Mouse (Mus musculus) limb, embryonic 15.5 days (tissue): ENCODE results near the gene Nfia. TPM values are rescaled to one million over a fixed set of nuclear protein-coding genes. Genes with fewer than 3 reads are reported as not detected.
A peak's percentile ranks its signal among the peaks of the same experiment; 100 is the strongest.

Source experiments
- ATAC-seq: fragments of 200-750 bp; cut with Nextera tagmentation; 2 replicates; pipeline ENCODE4 v1.8.0; 2017; ENCODE audit warnings: low read depth, moderate TSS enrichment; ENCODE audit not compliant: insufficient number of reproducible peaks, low FRiP score, low TSS enrichment
- H3K27ac ChIP-seq: fragments of 300-500 bp; sonication (generic); 2 replicates; pipeline ENCODE4 v1.5.1; 2015; ENCODE audit warnings: moderate library complexity, mild to moderate bottlenecking, inconsistent platforms
- H3K27me3 ChIP-seq: fragments of 300-500 bp; sonication (generic); 2 replicates; pipeline ENCODE4 v1.6.1; 2015; ENCODE audit warnings: inconsistent platforms
- H3K36me3 ChIP-seq: fragments of 300-500 bp; sonication (generic); 2 replicates; pipeline ENCODE4 v1.6.1; 2015; ENCODE audit warnings: inconsistent platforms
- H3K4me1 ChIP-seq: fragments of 300-500 bp; sonication (generic); 2 replicates; pipeline ENCODE4 v1.6.1; 2015; ENCODE audit warnings: inconsistent platforms
- H3K4me2 ChIP-seq: fragments of 300-500 bp; sonication (generic); 2 replicates; pipeline ENCODE4 v1.6.1; 2015; ENCODE audit warnings: mild to moderate bottlenecking, inconsistent platforms
- H3K4me3 ChIP-seq: fragments of 300-500 bp; sonication (generic); 2 replicates; pipeline ENCODE4 v1.5.1; 2015; ENCODE audit warnings: mild to moderate bottlenecking, inconsistent platforms
- H3K9ac ChIP-seq: fragments of 300-500 bp; sonication (generic); 2 replicates; pipeline ENCODE4 v1.6.1; 2015; ENCODE audit warnings: inconsistent platforms
- H3K9me3 ChIP-seq: fragments of 300-500 bp; sonication (generic); 2 replicates; pipeline ENCODE4 v1.6.1; 2016; ENCODE audit warnings: inconsistent platforms
- WGBS: fragments of 180-500 bp; shearing (Covaris S2); methylation state at CpG from one replicate; pipeline ENCODE4 v1.1.7; 2015; 5-methylcytosine and 5-hydroxymethylcytosine counted together
- polyA plus RNA-seq: library from polyadenylated mRNA; unstranded; fragments of >200 nt; fragmentation: Nextera tagmentation; extraction: Ambion mirVana; gene quantifications from 2 replicates; pipeline ENCODE4 v1.2.1, GENCODE M21; 2015

Nfia gene
- polyA plus RNA-seq, 1 experiment from 2014 or later: 64.9 TPM

GRCm38 (mm10) chr4:97887228-97887627 lies 114.7 kb downstream of the Nfia start:
- ATAC-seq: no peak
- Histone ChIP-seq H3K36me3 (no peaks in the 10 kb centered on the region), H3K4me2 (no peak overlapping the region), H3K4me1 (peaks cover 9% of the 10 kb centered on the region; the same call in 1 of the 2 replicates), H3K9me3 (no peaks in the 10 kb centered on the region), H3K27ac (no peak overlapping the region), H3K4me3 (no peak overlapping the region), H3K9ac (no peak overlapping the region), H3K27me3 (no peaks in the 10 kb centered on the region)
- WGBS: 97% methylated on average over 1 of the region's 1 CpGs

DNA sequence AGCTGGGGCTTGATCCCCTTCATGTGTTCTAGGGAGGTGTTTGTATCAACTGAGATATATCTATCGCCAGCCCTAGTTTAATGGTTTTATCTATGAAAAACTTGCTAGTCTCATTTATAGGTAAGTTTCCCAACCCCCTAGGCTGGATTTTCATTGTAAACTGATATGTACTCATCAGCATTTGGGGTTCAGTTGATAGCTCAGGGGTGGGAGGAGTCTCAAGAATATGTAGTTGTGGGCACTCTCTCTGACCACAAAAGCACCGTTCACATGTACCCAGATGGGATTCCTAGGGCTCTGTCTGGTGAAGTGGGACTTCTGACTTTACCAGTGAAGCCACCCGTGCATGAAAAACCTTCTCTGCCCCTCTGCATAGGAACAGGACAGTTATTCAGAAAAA lies 118.5 kb downstream of the Nfia start:
- Histone ChIP-seq H3K27me3 (no peaks in the 10 kb centered on the region), H3K27ac (no peak overlapping the region), H3K36me3 (no peaks in the 10 kb centered on the region), H3K4me2 (no peak overlapping the region), H3K9ac (no peak overlapping the region), H3K4me1 (peaks cover 17% of the 10 kb centered on the region), H3K4me3 (no peak overlapping the region), H3K9me3 (no peaks in the 10 kb centered on the region)
- 78% methylated on average over 3 of the region's 3 CpGs for WGBS
- ATAC-seq: no peak

- 83% methylated on average over 1 of the region's 1 CpGs for WGBS
- Histone ChIP-seq H3K9ac (no peak overlapping the region), H3K4me1 (peaks cover 17% of the 10 kb centered on the region), H3K4me2 (no peak overlapping the region), H3K36me3 (no peaks in the 10 kb centered on the region), H3K27me3 (no peaks in the 10 kb centered on the region), H3K9me3 (no peaks in the 10 kb centered on the region), H3K4me3 (no peak overlapping the region), H3K27ac (no peak overlapping the region)
- no peak for ATAC-seq
Observed at GRCm38 (mm10) chr4:97891611-97892010, 119.1 kb downstream of the Nfia start.

GRCm38 (mm10) chr4:97893915-97894884 lies 121.7 kb downstream of the Nfia start:
- no peak overlapping the region for H3K4me2 ChIP-seq
- H3K9me3 ChIP-seq: no peaks in the 10 kb centered on the region
- H3K9ac ChIP-seq: no peak overlapping the region
- peaks cover 15% of the 10 kb centered on the region for H3K4me1 ChIP-seq
- no peaks in the 10 kb centered on the region for H3K36me3 ChIP-seq
- 77% methylated on average over 10 of the region's 10 CpGs for WGBS
- H3K27ac ChIP-seq: 0 out of 2 replicates have a peak overlapping the region, but pooled peaks have one; percentile 7
- no peak overlapping the region for H3K4me3 ChIP-seq
- no peaks in the 10 kb centered on the region for H3K27me3 ChIP-seq
- no peak for ATAC-seq

- 63% methylated on average over 5 of the region's 5 CpGs for WGBS
- Histone ChIP-seq H3K27ac (no peak overlapping the region; the same call in 1 of the 2 replicates), H3K4me1 (peaks cover 15% of the 10 kb centered on the region), H3K4me3 (no peak overlapping the region), H3K4me2 (0 out of 2 replicates have a peak overlapping the region, but pooled peaks have one; percentile 6), H3K9ac (no peak overlapping the region), H3K9me3 (no peaks in the 10 kb centered on the region), H3K36me3 (no peaks in the 10 kb centered on the region), H3K27me3 (no peaks in the 10 kb centered on the region)
- ATAC-seq: no peak
Observed at GRCm38 (mm10) chr4:97895940-97896339, 123.4 kb downstream of the Nfia start.

DNA sequence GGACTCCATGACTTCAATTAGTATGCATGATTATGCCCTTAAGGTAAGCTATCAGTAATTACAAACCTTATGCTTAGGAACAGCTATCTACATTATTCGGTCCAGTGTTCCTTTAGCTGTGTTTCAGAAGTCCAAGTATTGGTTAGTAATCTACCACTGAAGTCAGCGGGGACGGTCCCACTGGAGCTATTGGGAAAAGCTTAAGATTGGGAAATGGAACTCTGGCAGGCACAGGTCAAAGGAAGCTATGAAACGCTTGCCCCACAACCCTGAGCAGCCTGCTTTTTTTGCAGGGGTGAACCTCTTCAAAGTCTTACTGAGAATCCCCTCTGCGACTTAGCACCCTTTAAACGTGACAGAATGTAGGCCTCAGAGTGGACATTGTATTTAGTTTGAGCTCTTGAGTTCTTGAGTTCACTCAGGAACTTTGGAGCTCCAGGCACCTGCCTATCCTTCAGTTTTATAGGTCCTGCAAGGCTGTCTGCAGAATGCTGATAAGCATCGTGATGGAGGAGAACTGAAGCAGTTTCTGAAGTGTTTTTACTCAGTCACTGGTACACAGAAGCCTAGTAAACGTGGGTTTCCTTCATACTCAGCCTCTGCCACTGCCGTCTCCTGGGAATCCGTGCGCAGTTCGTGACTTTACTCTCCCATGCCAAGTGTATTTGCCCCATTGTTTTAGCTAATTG lies 127.9 kb downstream of the Nfia start:
- H3K4me1 ChIP-seq: peaks cover 9% of the 10 kb centered on the region; the same call in 1 of the 2 replicates
- no peak overlapping the region for H3K27ac ChIP-seq
- WGBS: 78% methylated on average over 12 of the region's 12 CpGs

GRCm38 (mm10) chr4:97905826-97906225 lies 133.3 kb downstream of the Nfia start:
- Histone ChIP-seq H3K9me3 (no peaks in the 10 kb centered on the region), H3K9ac (no peak overlapping the region), H3K4me2 (no peak overlapping the region), H3K36me3 (no peaks in the 10 kb centered on the region), H3K27ac (no peak overlapping the region), H3K27me3 (no peaks in the 10 kb centered on the region), H3K4me1 (peaks cover 10% of the 10 kb centered on the region), H3K4me3 (no peak overlapping the region)
- 52% methylated on average over 4 of the region's 4 CpGs for WGBS
- no peak for ATAC-seq

More for the DNA sequence above, 127.9 kb downstream of the Nfia start:
- Histone ChIP-seq H3K9ac (no peak overlapping the region), H3K27me3 (no peaks in the 10 kb centered on the region), H3K9me3 (no peaks in the 10 kb centered on the region), H3K4me3 (no peak overlapping the region), H3K4me2 (no peak overlapping the region), H3K36me3 (no peaks in the 10 kb centered on the region)
- no peak for ATAC-seq

GRCm38 (mm10) chr4:97908576-97909147 lies 136.1 kb downstream of the Nfia start:
- WGBS: 73% methylated on average over 4 of the region's 4 CpGs
- no peaks in the 10 kb centered on the region for H3K27me3 ChIP-seq
- no peak for ATAC-seq

GRCm38 (mm10) chr4:97910115-97910776 lies 137.7 kb downstream of the Nfia start:
- WGBS: 54% methylated on average over 9 of the region's 9 CpGs
- peaks cover 17% of the 10 kb centered on the region for H3K4me1 ChIP-seq
- H3K27ac ChIP-seq: peak overlapping the region; percentile 12
- no peaks in the 10 kb centered on the region for H3K36me3 ChIP-seq
- no peak overlapping the region for H3K4me2 ChIP-seq
- H3K4me3 ChIP-seq: no peak overlapping the region
- H3K27me3 ChIP-seq: no peaks in the 10 kb centered on the region
- H3K9ac ChIP-seq: no peak overlapping the region
- H3K9me3 ChIP-seq: no peaks in the 10 kb centered on the region
- ATAC-seq: peak; percentile 55; the same call in 1 of the 2 replicates

More at GRCm38 (mm10) chr4:97908576-97909147, 136.1 kb downstream of the Nfia start:
- no peaks in the 10 kb centered on the region for H3K36me3 ChIP-seq
- no peak overlapping the region for H3K9ac ChIP-seq
- H3K9me3 ChIP-seq: no peaks in the 10 kb centered on the region
- no peak overlapping the region for H3K27ac ChIP-seq
- H3K4me3 ChIP-seq: no peak overlapping the region
- no peak overlapping the region for H3K4me2 ChIP-seq
- peaks cover 13% of the 10 kb centered on the region for H3K4me1 ChIP-seq

GRCm38 (mm10) chr4:97910777-97911580 lies 138.4 kb downstream of the Nfia start:
- Histone ChIP-seq H3K27ac (peak overlapping the region; percentile 12), H3K36me3 (no peaks in the 10 kb centered on the region), H3K4me3 (no peak overlapping the region), H3K27me3 (no peaks in the 10 kb centered on the region), H3K9me3 (no peaks in the 10 kb centered on the region), H3K9ac (no peak overlapping the region), H3K4me2 (no peak overlapping the region), H3K4me1 (peaks cover 17% of the 10 kb centered on the region)
- 75% methylated on average over 27 of the region's 27 CpGs for WGBS
- ATAC-seq: no peak

- H3K27ac ChIP-seq: no peak overlapping the region
- peaks cover 17% of the 10 kb centered on the region for H3K4me1 ChIP-seq
- H3K9me3 ChIP-seq: no peaks in the 10 kb centered on the region
- H3K36me3 ChIP-seq: no peaks in the 10 kb centered on the region
- no peaks in the 10 kb centered on the region for H3K27me3 ChIP-seq
- no peak overlapping the region for H3K4me2 ChIP-seq
- H3K4me3 ChIP-seq: no peak overlapping the region
- H3K9ac ChIP-seq: no peak overlapping the region
- no peak for ATAC-seq
- WGBS: 87% methylated on average over 7 of the region's 7 CpGs
Observed at GRCm38 (mm10) chr4:97911755-97912154, 139.2 kb downstream of the Nfia start.
